Mouse (Mus musculus): ENCODE data around the gene Akap2.

Akap2 gene

GRCm38 (mm10) chr4:57701576-57701975, 15.9 kb upstream of the Akap2 start:
- DNase-seq (ENCODE audit: low spot score), result no peak

GRCm38 (mm10) chr4:57703574-57704470, 13.6 kb upstream of the Akap2 start:
- DNase-seq (ENCODE audit: low spot score), result no peak

DNA sequence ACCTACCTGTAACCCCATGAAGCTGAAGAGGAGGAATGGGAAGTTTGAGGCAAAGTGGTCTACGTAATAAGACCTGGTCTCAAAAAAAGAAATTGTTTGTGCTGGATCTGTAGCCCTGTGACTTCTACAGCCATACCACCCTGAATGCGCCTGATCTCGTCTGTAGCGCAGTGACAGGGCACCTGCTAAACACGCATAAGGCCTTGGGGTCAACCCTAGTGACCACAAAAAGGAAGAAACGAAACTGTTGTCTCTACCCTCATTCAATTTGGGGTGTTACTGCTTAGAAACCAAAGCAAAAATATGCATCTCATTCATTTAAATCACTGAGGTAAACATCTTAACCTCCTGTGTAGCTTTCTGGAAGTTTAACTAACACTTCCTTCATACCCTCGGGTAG, 12.9 kb upstream of the Akap2 start:
- DNase-seq (ENCODE audit: low spot score), result no peak

DNA sequence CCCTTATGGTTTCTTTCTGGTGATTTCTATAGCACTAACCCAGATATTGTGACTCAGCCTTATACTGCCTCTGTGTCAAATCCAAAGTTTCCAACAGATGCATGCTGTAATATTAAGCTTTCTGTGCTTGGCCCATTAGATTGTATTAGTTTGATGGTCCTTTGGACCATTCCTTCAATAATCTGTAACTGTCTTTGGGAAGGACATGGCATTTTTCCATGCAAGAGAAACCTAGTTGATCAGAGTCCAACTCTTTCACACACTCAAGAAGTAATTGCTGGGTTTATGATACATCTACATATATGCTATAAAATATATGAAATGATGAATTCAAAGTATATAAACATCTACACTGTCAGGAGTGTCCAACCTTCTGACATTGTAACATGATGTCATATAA, 1.6 kb upstream of the Akap2 start:
- no peak for DNase-seq (ENCODE audit: low spot score)

GRCm38 (mm10) chr4:57716735-57717134, 722 bp upstream of the Akap2 start:
- no peak for DNase-seq (ENCODE audit: low spot score)

DNA sequence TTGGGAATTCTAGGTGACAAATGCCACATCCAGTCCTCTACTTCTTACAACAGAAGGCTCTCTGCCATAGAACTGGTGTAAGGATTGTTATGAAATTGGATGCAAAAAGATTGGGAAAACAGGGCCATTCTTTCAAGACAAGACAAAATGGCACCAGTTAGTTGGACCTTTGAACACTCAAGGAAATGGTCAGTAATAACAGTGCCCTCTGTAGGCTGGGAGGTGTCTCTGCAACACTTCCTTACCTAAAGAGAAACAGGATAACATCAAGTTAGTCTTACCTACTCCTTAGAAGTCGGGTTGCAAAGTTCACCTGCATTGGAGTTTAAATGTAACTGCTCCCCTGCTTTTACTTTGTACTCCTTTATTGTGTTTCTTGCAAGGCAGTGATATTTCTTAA, 1.9 kb downstream of the Akap2 start:
- DNase-seq (ENCODE audit: low spot score), result peak; percentile 16

DNA sequence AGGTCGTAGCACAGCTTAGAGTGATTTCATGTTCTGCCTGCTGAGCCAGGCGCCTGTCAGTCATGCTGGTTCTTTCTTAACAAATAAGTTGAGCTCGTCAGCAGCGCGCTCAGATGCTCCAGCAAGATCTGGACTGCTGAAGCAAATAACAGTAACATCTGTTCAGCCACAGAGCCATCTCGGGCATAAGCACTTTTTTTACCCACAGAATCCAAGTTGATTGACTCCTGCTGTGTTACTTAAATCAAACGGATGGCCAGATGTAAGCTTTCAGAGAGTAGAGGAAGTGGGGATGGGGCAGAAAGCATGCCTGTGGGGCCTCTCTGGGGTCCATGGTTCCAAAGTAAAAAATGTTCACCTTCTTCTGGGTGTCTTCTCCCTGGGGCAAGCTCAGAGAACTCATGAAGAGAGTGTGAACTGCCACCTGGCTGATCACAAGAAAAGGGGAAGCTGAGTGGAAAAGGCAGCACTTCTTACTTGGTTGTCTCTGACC, 3.5 kb downstream of the Akap2 start:
- no peak for DNase-seq (ENCODE audit: low spot score)

GRCm38 (mm10) chr4:57722296-57722695, 4.8 kb downstream of the Akap2 start:
- DNase-seq (ENCODE audit: low spot score), result no peak

DNA sequence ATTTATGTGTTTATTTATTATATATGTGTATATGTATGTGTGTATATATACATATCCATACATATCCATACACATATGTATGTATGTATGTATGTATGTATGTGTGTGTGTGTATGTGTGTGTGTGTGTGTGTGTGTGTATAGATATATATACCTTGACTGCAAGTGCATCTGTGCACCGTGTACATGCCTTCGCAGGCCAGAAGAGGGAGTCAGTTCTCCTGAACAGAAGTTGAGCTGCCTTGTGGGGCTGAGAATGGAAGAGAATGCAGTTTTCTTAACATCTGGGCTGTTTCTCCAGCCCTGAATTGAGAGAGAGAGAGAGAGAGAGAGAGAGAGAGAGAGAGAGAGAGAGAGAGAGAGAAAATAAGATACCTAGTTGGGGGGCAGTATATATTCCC, 6.2 kb downstream of the Akap2 start:
- no peak for DNase-seq (ENCODE audit: low spot score)

DNA sequence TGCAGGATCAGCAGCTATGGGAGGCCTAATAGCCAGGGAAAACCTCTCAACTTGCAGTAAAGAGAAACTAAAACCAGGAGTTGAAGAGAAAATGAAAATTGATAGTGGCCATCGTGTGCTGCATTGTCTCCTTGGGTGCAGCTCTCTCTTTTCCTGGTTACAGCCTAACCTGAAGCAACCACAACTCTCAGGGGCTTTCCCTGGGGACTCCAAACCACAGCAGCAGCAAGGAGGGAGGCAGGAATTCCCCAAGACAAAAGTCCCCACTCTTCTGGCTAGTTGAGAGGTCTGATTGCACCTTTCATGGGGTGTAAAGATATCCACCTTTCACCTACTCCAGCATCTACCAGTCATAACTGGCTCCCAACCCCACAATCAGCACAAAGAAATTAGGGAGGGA, 8.1 kb downstream of the Akap2 start:
- no peak for DNase-seq (ENCODE audit: low spot score)

- peak; percentile 54 for DNase-seq (ENCODE audit: low spot score)
These were observed 11.2 kb downstream of the Akap2 start for GRCm38 (mm10) chr4:57728611-57729183.

DNA sequence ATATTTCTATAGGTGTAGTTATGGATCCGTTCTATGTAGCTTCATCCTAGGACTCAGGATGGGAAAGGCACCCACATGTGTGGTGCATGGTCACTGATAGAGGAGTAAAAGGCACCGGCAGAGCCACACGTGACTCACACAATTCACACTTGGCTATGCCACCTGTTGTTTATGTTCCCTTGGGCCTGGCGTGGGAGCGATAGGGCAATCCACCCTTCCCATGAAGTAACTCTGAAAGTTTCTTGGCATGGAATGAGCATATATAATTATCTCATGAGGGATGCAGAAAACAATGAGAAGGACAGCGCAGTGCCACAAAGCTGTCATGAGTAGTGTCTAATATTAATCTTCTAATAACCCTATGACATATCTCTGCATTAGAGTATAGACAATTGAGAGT, 12.6 kb downstream of the Akap2 start:
- peak; percentile 20 for DNase-seq (ENCODE audit: low spot score)

DNA sequence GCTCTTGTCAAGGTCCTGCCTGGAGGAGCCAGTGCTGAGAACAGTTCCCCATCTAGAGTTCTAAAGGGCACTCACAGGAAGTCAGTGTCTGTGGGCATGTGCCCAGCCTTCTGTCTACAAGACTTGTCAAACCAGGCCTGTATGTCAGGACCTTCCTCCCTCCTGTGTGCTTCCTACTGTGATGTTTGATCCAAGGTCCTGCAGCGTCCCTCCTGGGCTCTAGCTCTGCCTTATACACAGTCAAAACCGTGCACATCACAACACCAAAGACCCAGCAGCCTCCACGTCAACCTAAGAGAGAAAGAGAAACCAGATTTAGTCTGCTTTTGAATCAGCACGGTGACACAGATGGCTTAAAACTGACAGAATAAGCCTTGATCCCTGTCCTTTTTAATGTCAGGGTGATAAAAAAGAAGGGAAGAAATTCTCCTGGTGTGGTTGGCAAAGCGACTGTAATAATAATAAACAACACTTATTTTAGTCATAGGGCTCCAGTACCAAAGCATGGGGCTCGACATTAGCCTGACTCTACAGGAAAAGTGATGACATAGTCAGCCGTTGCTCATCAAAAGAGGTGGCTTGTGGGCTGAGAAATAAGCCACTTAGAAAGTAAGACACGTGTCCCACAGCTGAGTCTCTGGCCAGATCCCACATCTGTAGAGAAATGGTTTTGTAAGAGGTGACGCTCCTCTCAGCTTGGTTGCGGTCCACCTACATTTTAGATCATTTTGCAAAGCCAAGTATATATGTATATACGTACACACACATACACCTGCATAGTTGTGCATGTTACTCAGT, 13.5 kb downstream of the Akap2 start:
- DNase-seq (ENCODE audit: low spot score), result peak; percentile 24

- no peak for DNase-seq (ENCODE audit: low spot score)
These were observed 14.9 kb downstream of the Akap2 start for GRCm38 (mm10) chr4:57732351-57732750.

DNA sequence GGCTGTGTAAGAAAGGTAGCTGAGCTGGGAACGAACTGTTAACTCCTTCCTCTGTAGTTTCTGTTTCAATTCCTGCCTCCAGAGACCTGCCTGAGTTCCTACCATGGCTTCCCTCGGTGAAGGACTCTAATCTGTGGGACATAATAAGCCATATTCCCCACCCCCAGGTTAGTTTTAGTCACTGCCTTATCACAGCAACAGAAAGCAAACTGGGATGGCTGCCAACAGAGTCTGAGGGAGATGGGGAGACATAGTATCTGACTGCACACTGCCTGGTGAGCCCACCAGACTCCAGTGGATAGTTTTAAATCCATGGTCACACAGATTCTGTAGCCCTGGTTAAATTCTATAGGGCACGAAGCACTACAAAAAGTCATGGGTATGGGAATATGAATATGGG, 16.0 kb downstream of the Akap2 start:
- peak; percentile 13 for DNase-seq (ENCODE audit: low spot score)

DNA sequence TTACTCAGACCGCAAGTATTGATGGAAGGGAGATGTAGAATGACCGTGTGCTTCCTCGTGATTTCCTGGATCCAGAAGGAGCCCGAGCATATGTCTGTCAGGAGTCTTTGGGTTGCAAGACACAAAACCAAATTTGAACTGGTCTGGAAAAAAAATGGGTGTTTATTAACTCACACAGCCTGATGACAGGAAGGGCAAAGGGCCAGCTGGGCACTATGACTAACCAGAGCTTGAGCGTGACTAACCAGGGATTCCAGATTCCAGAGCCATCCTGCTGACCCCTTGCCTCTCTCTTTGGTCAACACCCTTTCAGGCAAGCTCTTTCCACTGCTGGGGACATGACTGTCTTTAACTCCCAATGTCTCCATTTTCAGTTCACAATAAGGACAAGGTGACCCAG, 18.0 kb downstream of the Akap2 start:
- DNase-seq (ENCODE audit: low spot score), result peak; percentile 94

DNA sequence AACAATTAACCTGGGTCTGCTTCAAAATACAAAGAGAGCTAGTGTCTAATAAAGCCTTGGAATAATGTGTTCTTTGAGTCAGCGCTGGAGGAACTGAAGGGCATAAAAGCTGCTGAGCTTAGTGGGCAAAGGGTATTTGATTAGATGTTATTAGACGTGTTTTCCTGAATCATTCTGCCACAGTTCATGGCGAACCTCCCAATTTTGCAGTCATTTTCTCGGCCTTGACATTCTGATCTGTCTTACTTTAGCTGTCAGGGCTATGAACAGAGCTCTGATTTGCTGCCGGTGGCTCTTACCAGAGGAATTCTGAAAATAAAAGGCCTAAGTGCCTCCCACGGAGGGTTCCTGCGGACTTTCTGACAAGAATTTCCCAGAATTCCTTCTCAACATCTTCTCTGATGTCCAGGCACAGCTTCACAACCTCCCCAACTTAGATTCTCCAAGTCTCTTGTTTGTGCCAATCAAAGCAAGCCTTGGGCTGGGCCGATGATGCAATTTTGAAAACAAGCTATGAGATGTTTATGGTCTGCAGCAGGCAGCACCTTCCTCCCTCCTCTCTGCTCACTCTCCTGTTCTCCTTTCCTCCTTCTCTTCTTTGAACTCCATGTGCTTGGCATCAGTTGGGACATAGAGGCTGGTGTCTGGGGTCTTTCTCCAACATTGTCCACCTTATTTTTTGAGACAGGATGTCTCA, 21.5 kb downstream of the Akap2 start:
- peak; percentile 12 for DNase-seq (ENCODE audit: low spot score)

DNA sequence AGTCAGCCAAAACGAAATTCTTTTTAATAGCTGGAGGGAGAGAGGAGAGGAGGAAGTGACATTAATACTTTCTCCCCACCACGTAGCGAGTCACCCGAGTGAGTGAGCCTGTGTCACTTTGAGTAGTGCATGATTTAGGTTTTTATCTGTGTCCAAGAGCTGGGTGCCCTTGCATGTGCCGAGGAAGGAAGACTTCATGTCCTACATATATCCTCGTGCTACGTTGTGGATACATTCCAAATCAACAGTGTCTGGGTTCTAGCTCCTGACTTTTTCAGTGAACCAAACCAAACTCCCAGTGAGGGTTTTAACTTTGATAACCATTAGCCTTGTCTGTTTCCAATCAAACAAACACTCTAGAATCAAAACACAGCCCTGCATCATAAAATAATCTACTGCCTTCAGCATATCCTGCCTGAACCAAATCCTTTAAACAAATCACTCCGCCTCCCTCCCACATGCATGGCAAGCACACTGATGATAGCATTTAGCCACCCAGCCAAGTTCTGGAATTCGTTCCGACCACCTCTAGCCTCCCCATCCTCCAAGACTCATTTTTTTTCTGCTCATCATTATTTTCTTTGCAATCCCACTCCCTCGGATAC, 26.0 kb downstream of the Akap2 start:
- DNase-seq (ENCODE audit: low spot score), result no peak

DNA sequence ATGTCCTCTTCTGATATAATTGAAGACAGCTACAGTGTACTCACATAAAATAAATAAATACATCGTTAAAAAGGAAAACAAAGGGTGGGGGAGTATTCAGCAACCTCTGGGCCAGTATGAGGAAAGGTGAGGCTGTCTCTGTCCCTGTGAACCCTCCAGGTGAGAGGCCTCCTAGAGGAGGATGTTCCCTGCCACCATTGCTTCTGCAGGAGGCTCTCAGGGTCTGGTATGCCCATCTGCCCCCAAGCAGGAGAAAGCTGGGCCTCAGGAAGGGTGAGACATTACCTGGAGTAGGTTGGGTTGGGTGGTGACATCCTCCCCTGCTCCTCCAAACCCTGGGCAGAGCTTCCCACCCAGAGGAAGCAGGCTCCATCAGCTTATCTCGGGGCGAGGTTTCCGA, 33.2 kb downstream of the Akap2 start:
- no peak for DNase-seq (ENCODE audit: low spot score)

GRCm38 (mm10) chr4:57751054-57751453, 33.6 kb downstream of the Akap2 start:
- DNase-seq (ENCODE audit: low spot score), result no peak

DNA sequence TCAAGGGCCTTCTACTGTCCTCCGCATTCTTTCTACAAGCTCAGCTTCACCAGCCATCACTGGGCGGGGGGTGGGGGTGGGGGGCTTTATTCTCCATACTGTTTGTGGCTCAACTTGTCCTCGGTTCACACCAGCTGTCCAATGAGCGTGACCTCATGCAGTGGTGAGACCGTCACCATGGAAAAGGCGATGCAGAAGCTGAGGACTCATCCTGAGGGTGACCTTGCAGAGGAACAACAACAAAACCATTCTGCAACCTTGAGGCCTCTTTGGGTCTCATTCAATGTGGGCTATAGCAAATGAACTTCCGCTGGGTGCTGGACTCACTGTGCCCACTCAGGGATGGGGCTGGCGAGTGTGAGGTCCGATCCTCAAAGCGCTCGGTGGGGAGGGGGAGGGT, 34.1 kb downstream of the Akap2 start:
- DNase-seq (ENCODE audit: low spot score), result no peak

DNA sequence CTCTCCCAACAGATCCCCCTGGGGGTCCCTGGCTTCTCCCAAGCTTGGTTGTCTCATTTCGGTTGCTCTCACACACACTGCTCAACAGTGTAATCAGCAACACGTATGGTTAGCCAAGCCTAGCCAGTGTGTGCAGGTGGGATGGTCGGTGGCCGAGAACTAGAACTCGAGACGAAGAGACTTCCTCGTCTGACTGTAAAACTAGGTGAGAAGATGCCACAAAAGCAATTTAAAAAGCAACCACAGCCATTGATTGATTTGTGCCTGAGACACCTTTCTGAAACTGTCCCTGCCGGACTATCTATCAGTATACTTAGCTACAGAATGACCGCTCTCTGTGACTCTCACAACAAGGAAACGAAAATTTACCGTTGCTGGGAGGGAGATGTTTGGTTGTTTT, 37.6 kb downstream of the Akap2 start:
- DNase-seq (ENCODE audit: low spot score), result no peak

Measured in adipocyte (in vitro differentiated cells).